Mouse (Mus musculus) midbrain, embryonic 14.5 days (tissue): ENCODE data around the gene Cfap298. TPM values are rescaled to one million over a fixed set of nuclear protein-coding genes. Genes with fewer than 3 reads are reported as not detected.

Source experiments
- ATAC-seq: fragments of 200-750 bp; cut with Nextera tagmentation; 2 replicates; pipeline ENCODE4 v1.8.0; 2017; ENCODE audit warnings: moderate number of reproducible peaks, moderate library complexity; ENCODE audit not compliant: low FRiP score, low TSS enrichment
- DNase-seq: peaks from one replicate; pipeline ENCODE4 v3.0.0-alpha.2; 2015
- H3K27ac ChIP-seq: fragments of 300-500 bp; sonication (generic); replicated peaks from 2 replicates; pipeline ENCODE4 v1.5.1; 2014; ENCODE audit warnings: mild to moderate bottlenecking, low read depth, low read length, moderate library complexity
- H3K27me3 ChIP-seq: fragments of 300-500 bp; sonication (generic); 2 replicates; pipeline ENCODE4 v1.6.1; 2014; ENCODE audit warnings: low read length, control low read depth, mixed read lengths; ENCODE audit not compliant: control insufficient read depth, insufficient read depth
- H3K36me3 ChIP-seq: fragments of 300-500 bp; sonication (generic); 2 replicates; pipeline ENCODE4 v1.6.1; 2014; ENCODE audit warnings: low read length, control low read depth; ENCODE audit not compliant: control insufficient read depth, insufficient read depth
- H3K4me1 ChIP-seq: fragments of 300-500 bp; sonication (generic); 2 replicates; pipeline ENCODE4 v1.6.1; 2014; ENCODE audit warnings: mild to moderate bottlenecking, antibody characterized with exemption, low read length, control low read depth; ENCODE audit not compliant: control insufficient read depth, insufficient read depth
- H3K4me2 ChIP-seq: fragments of 300-500 bp; sonication (generic); 2 replicates; pipeline ENCODE4 v1.6.1; 2014; ENCODE audit warnings: mild to moderate bottlenecking, low read length, moderate library complexity
- H3K4me3 ChIP-seq: fragments of 300-500 bp; sonication (generic); replicated peaks from 2 replicates; pipeline ENCODE4 v1.5.1; 2014; ENCODE audit warnings: low read depth, low read length
- H3K9ac ChIP-seq: fragments of 300-500 bp; sonication (generic); replicated peaks from 2 replicates; pipeline ENCODE4 v1.6.1; 2014; ENCODE audit warnings: mild to moderate bottlenecking, low read length, moderate library complexity
- H3K9me3 ChIP-seq: fragments of 300-500 bp; sonication (generic); 2 replicates; pipeline ENCODE4 v1.6.1; 2016; ENCODE audit warnings: low read length, control low read depth, mixed read lengths; ENCODE audit not compliant: control insufficient read depth
- WGBS: fragments of 180-500 bp; shearing (Covaris S2); extraction: QIAGEN DNeasy Blood & Tissue Kit; methylation state at CpG from one replicate; pipeline ENCODE4 v1.1.7; 2014; 5-methylcytosine and 5-hydroxymethylcytosine counted together
- polyA plus RNA-seq: library from polyadenylated mRNA; unstranded; fragments of >200 nt; fragmentation: Nextera tagmentation; extraction: Ambion mirVana; gene quantifications from 2 replicates; pipeline ENCODE4 v1.2.1, GENCODE M21; 2014

The Cfap298 gene
- polyA plus RNA-seq, 1 experiment from 2014 or later, result 42.6 TPM

- H3K27me3 ChIP-seq, result no peaks in the 10 kb centered on the region
- WGBS, result 93% methylated on average over 9 of the region's 9 CpGs
- no peak overlapping the region for H3K4me2 ChIP-seq
- no peak for ATAC-seq
- H3K9ac ChIP-seq, result no peak overlapping the region
- no peak for DNase-seq
- H3K4me1 ChIP-seq, result no peaks in the 10 kb centered on the region
- H3K4me3 ChIP-seq, result no peak overlapping the region
- no peak overlapping the region for H3K27ac ChIP-seq
- peaks cover 70% of the 10 kb centered on the region for H3K36me3 ChIP-seq
- no peaks in the 10 kb centered on the region for H3K9me3 ChIP-seq
Measured at GRCm38 (mm10) chr16:90953147-90953546, 18.2 kb upstream of the Cfap298 start.

GRCm38 (mm10) chr16:90950354-90950963 lies 15.5 kb upstream of the Cfap298 start:
- DNase-seq (no peak), ATAC-seq (no peak)
- no peak overlapping the region for H3K4me2 ChIP-seq
- no peaks in the 10 kb centered on the region for H3K4me1 ChIP-seq
- H3K9me3 ChIP-seq, result no peaks in the 10 kb centered on the region
- H3K27me3 ChIP-seq, result no peaks in the 10 kb centered on the region
- H3K27ac ChIP-seq, result no peak overlapping the region
- no peak overlapping the region for H3K9ac ChIP-seq
- WGBS, result 60% methylated on average over 17 of the region's 17 CpGs
- H3K4me3 ChIP-seq, result no peak overlapping the region
- H3K36me3 ChIP-seq, result peaks cover 72% of the 10 kb centered on the region

GRCm38 (mm10) chr16:90946977-90947376 lies 12.1 kb upstream of the Cfap298 start:
- Histone ChIP-seq H3K9ac (no peak overlapping the region), H3K36me3 (peaks cover 74% of the 10 kb centered on the region), H3K4me2 (no peak overlapping the region), H3K27me3 (no peaks in the 10 kb centered on the region), H3K4me1 (no peaks in the 10 kb centered on the region), H3K9me3 (no peaks in the 10 kb centered on the region), H3K27ac (no peak overlapping the region), H3K4me3 (no peak overlapping the region)
- DNase-seq (no peak), ATAC-seq (no peak)
- WGBS, result 79% methylated on average over 8 of the region's 8 CpGs

GRCm38 (mm10) chr16:90941246-90941645 lies 6.3 kb upstream of the Cfap298 start:
- 95% methylated on average over 7 of the region's 7 CpGs for WGBS
- Histone ChIP-seq H3K27me3 (no peaks in the 10 kb centered on the region), H3K4me2 (no peak overlapping the region), H3K9ac (no peak overlapping the region), H3K9me3 (no peaks in the 10 kb centered on the region), H3K36me3 (peaks cover 63% of the 10 kb centered on the region), H3K4me1 (no peaks in the 10 kb centered on the region), H3K27ac (no peak overlapping the region), H3K4me3 (no peak overlapping the region)
- DNase-seq (no peak), ATAC-seq (no peak)

- ATAC-seq (peak; percentile 32), DNase-seq (peak; percentile 73)
- peak overlapping the region; percentile 79 for H3K4me2 ChIP-seq
- H3K9me3 ChIP-seq, result no peaks in the 10 kb centered on the region
- no peaks in the 10 kb centered on the region for H3K27me3 ChIP-seq
- H3K9ac ChIP-seq, result peak overlapping the region; percentile 80
- peak overlapping the region; percentile 81 for H3K27ac ChIP-seq
- peak overlapping the region; percentile 83 for H3K4me3 ChIP-seq
- peaks cover 19% of the 10 kb centered on the region for H3K36me3 ChIP-seq
- WGBS, result 1% methylated on average over 38 of the region's 38 CpGs
- H3K4me1 ChIP-seq, result no peaks in the 10 kb centered on the region
Measured at GRCm38 (mm10) chr16:90934193-90934686, 674 bp downstream of the Cfap298 start.

GRCm38 (mm10) chr16:90933534-90934176 lies 1.3 kb downstream of the Cfap298 start:
- ATAC-seq (no peak), DNase-seq (no peak)
- Histone ChIP-seq H3K36me3 (peaks cover 21% of the 10 kb centered on the region), H3K27ac (peak overlapping the region; percentile 81), H3K9ac (peak overlapping the region; percentile 80), H3K4me1 (no peaks in the 10 kb centered on the region), H3K9me3 (no peaks in the 10 kb centered on the region), H3K4me2 (peak overlapping the region; percentile 79), H3K27me3 (no peaks in the 10 kb centered on the region), H3K4me3 (peak overlapping the region; percentile 83)
- WGBS, result 34% methylated on average over 13 of the region's 13 CpGs

DNA sequence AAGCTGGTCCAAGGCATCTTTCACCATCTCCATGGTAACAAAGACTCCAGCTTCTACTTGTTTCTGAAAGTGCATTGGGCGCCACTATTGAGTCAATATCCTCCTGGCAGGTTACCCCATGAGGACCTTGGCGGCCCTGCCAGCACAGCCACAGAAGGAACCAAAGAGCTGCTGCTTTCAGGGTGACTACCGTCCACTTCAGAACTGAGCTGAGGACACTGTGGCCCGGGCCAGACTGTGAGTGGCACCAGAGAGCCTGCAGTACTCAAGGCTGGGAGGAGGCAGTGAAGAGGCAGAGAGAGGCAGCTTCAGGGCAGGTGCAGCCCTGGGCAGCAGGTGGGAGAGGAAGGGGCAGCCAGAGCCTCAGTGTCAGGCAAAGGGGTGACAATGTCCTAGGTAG lies 7.5 kb downstream of the Cfap298 start:
- WGBS, result 88% methylated on average over 4 of the region's 4 CpGs
- H3K27me3 ChIP-seq, result no peaks in the 10 kb centered on the region
- H3K4me2 ChIP-seq, result no peak overlapping the region
- H3K27ac ChIP-seq, result no peak overlapping the region
- no peak overlapping the region for H3K4me3 ChIP-seq
- peaks cover 18% of the 10 kb centered on the region; the same call in 1 of the 2 replicates for H3K36me3 ChIP-seq
- no peaks in the 10 kb centered on the region for H3K9me3 ChIP-seq
- H3K9ac ChIP-seq, result no peak overlapping the region
- ATAC-seq (no peak), DNase-seq (no peak)
- no peaks in the 10 kb centered on the region for H3K4me1 ChIP-seq

DNA sequence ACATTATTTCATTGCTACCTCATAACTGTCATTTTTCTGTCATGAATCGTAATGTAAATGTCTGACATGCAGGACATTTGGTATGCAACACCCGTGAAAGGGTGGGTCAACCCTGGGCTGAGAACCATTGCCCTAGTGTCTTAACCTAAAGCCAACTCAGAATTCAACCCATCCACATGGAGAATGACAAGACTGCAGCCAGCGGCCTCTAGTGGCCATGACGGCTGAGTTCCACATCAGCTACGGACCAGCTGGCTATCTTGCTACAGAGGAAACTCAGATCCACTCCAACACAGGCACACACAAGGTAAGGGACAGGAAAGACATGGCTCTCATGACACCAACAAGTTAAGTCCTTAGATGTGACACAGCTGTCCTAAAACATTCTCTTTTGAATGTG lies 9.5 kb downstream of the Cfap298 start:
- WGBS, result 21% methylated on average over 5 of the region's 5 CpGs
- DNase-seq (peak; percentile 84), ATAC-seq (no peak)
- Histone ChIP-seq H3K9ac (no peak overlapping the region), H3K9me3 (no peaks in the 10 kb centered on the region), H3K27me3 (no peaks in the 10 kb centered on the region), H3K4me3 (no peak overlapping the region), H3K4me2 (no peak overlapping the region), H3K36me3 (peaks cover 18% of the 10 kb centered on the region; the same call in 1 of the 2 replicates), H3K4me1 (no peaks in the 10 kb centered on the region), H3K27ac (no peak overlapping the region)
